Mouse (Mus musculus) cerebellum, adult 8-10 months (tissue): ENCODE measurements around the gene Gm17455.

Source experiments
- DNase-seq: peaks from one replicate; pipeline ENCODE4 v3.0.0; 2022

Gene Gm17455

GRCm38 (mm10) chr10:60399449-60399848 is at the start of gene Gm17455:
Gene Gm17455, plus strand, starts transcription at chr10:60399726.
- no peak for DNase-seq

- DNase-seq = no peak
Measured at GRCm38 (mm10) chr10:60350077-60350804, 49.3 kb upstream of the Gm17455 start.

GRCm38 (mm10) chr10:60350805-60351167 is 48.7 kb upstream of the Gm17455 start:
- peak; percentile 10 for DNase-seq

DNA sequence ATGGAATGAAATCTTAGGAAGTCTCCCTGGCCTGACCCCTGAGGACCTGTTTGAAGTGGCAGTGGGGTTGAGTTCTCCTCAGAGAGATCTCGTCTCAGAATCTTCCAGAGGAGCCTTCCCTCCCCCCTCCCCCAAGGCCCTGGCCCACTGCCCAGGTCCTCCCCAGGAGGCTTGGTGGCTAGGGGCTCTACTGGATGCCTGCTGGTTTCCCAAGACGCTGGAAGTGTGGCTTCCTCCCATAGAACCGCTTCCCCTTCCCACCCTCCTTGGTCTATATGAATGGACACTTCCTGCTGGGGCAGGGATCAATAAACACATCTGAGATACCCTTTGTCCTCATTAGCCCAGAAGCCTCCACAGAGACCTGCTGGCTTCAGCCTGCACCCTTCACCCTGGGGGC is 48.3 kb upstream of the Gm17455 start:
- DNase-seq = no peak

DNA sequence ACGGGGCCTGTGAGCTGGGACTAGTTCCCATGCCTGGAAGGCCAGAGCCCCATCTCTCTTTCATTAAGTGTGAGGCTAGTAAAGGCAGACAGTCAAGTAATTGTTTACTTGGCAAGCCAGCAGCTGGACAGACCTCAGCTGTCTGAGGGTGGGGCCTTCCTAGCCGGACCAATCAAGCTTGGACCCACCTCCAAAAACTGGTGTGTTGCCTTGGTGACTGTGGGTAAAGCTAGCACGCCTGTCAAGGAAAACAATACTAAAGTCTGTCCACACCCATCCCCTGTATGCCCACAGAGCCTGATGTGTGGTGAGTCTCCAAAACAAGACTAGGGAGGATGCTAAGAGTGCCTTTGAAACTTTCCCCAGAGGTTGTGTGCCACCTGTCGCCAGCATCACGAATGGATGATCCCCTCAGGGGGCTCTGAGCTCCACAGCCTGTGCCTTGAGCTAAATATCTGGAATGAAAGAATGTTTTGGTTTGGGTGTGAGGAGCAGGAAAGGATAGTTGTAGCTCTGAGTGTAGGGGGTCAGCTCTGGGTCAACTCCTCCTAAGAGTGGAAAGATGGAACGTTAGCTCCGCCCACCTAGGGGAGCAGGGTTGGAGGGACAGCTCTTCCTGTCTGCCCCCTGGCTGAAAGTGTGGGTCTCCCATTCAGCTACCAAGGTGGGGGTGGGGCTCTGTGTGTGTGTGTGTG is 47.6 kb upstream of the Gm17455 start:
- no peak for DNase-seq

DNA sequence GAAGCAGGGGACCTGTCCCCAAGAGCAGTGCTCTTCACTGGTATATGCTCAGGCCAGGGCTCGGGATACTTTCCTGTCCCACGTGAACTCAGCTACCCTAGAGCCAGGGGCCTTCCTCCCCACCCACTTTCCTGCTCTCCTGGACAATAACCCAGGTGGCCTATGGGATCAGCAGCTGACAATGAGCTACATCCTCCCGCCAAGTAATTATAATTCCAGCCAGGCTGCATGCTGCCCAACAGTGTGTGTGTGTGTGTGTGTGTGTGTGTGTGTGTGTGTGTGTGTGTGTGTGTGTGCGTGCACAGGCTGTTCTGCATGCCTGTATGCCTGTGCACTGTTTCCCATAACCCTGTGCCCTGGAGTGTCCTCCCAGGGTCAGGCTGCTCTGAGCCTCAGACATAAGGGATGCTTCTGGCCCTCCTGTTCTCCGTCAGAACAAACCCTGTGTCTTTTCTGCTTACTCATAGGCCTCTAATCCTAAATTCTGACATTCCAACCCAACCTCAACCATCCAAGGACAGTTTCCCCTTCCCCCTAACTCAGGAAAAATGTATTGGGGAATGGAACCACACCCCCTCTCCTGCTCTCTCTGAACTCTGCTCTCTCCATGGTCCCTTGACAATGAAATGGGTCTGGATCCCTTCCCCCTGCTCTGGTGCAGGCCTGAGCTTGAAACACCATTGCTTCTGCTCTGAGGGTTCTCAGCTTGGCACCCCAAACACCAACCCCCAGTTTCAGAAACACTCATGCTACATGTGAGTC is 46.1 kb upstream of the Gm17455 start:
- no peak for DNase-seq

DNA sequence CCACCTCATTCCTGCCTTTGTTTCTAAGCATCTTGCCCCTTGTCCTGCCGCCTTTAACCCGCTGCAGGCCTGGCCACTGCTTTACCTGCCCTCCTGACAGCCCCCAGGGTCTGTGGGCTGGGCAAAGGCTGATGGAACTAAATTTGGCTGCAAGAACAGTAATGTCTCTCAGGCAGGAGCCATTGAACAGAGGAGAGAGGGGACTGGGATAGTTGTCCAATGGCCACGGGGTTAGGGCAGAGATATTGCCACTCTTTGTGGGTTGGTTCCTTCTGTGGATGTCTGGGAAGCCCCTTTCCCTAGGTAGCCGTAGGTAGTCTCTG is 45.6 kb upstream of the Gm17455 start:
- DNase-seq = no peak

- no peak for DNase-seq
Measured at GRCm38 (mm10) chr10:60354881-60355677, 44.4 kb upstream of the Gm17455 start.

DNA sequence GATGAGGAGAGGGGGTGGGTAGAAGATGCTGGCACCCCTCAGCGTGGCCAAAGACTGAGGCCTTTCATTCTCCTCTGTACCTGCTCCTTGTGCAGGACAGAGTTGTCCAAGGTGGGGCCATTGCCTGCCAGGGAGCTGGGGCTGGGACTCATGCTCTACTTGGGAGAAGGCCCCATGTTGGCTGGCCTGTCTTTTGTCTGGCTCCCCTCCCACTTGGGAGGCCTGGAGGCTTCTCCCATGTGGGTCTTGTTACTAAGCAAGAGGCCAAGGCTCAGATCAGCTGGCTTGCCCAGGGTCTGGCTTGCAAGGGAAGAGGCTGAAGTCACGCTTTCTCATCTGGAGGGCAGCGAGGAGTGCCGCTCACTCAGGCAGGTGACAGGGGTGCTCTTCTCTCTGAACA is 42.1 kb upstream of the Gm17455 start:
- no peak for DNase-seq

DNA sequence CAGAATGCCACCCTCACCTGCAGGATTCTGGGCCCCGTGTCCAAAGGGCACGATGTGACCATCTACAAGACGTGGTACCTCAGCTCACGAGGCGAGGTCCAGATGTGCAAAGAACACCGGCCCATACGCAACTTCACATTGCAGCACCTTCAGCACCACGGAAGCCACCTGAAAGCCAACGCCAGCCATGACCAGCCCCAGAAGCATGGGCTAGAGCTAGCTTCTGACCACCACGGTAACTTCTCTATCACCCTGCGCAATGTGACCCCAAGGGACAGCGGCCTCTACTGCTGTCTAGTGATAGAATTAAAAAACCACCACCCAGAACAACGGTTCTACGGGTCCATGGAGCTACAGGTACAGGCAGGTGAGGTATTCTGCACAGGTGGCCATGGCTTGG is 41.6 kb upstream of the Gm17455 start:
- DNase-seq = no peak

DNA sequence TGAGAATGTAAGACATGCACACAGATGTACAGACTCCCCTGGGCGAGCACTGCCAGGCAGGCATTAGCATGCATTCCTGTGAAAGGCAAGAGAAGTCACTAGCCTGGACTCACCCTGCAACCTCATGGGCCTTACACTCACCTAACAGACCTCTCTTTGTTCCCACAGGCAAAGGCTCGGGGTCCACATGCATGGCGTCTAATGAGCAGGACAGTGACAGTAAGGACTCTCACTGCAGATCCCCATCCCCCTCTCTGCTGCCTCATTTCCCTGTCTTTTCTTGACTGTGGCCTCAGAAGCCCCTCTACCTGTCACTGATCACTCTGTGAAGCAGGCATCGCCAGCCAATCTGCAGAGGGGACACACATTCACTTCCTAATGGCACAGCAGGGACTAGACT is 40.8 kb upstream of the Gm17455 start:
- no peak for DNase-seq

- DNase-seq = no peak
Measured at GRCm38 (mm10) chr10:60361615-60362309, 37.8 kb upstream of the Gm17455 start.

- no peak for DNase-seq
Measured at GRCm38 (mm10) chr10:60362310-60362628, 37.3 kb upstream of the Gm17455 start.

- no peak for DNase-seq
Measured at GRCm38 (mm10) chr10:60363426-60363825, 36.1 kb upstream of the Gm17455 start.

- DNase-seq = no peak
Measured at GRCm38 (mm10) chr10:60367145-60367544, 32.4 kb upstream of the Gm17455 start.

DNA sequence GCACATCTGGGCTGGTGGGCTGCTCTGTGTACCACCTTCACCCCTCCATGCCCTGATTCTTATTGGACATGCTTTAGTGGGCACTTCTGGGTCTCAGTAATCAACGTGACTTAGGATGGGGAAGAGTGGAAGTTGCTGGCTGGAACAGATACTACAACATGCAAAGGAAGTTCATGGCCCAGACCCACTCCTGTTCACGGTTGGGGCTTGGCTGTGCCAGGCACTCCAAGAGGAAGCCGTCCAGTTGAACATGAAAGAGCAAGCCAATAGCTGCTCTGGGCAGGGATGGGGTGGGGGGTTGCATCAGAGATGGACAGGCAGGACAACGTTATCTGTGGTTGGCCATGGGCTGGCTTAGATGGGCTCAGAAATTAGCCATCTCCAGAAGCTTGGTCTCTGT is 31.6 kb upstream of the Gm17455 start:
- no peak for DNase-seq

DNA sequence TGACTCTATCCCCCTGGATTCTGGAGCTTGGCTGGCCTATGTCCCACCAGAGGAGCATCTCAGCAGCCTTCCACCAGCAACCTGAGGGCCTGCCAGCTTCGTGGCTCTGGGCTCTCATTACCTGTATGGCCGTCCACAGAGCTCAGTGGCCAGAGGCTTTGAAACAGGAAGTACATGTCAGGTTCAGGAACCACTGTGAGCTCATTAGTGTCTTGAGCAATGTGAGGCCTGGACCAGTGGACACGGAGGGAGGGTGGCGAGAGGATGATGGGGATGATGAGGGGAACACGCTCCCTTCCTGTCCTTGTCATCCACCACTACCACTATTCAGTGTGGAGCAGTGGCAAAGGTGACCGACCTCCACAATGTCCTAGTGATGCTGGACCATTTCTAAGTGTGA is 30.1 kb upstream of the Gm17455 start:
- DNase-seq = no peak

DNA sequence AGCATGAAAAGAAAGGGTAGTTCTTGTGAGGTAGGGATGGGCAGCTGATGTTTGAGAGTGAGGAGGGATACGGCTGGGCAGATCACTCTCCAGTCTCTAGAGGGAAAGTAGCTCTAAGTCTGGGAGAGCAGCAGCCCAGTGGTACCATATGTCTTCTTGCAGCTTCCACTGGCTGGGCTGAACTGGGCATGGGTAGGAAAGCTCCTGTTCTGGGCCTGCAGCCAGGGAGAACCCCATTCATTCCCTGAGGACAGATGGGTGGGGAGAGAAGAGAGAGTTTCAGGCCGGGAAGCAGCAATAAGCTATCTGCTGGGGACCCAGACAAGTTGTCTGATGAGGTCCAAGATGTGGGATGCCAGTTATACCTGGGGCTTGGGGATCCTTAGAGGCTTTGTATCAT is 29.4 kb upstream of the Gm17455 start:
- peak; percentile 20 for DNase-seq

DNA sequence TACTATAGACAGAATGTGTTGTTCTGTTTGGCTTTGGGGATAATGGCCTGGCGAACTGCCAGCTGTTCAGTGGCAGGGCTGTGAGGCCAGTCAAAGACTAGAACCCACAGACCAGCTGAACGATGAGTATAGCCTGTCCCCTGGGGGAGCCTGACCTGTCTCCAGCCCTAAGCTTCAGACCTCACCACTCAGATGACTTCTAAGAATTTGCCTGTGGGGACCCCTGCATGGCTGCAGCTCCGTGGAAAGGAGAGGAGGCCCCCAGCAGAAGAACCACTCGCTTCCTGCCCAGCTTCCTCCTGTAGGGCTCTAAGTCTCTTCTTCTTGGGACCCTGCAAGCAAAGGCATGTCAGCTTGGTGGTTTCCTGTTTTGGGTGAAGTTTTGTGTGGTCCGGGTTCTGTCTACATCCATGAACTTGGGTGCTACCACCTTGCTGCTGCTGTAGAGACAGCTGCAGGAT is 28.9 kb upstream of the Gm17455 start:
- no peak for DNase-seq

- DNase-seq = no peak
Measured at GRCm38 (mm10) chr10:60371596-60372386, 27.7 kb upstream of the Gm17455 start.

- no peak for DNase-seq
Measured at GRCm38 (mm10) chr10:60373543-60373936, 26.0 kb upstream of the Gm17455 start.
